Mouse (Mus musculus) heart, embryonic 14.5 days (tissue): ENCODE data around the gene Pex16. TPM values are rescaled to one million over a fixed set of nuclear protein-coding genes. Genes with fewer than 3 reads are reported as not detected.

Experiments used
- ATAC-seq: fragments of 200-750 bp; cut with Nextera tagmentation; 2 replicates; pipeline ENCODE4 v1.8.0; 2017; ENCODE audit warnings: low read depth, moderate TSS enrichment; ENCODE audit not compliant: insufficient number of reproducible peaks, insufficient read depth, low FRiP score
- H3K27ac ChIP-seq, 2 experiments: fragments of 200-500 bp in 1 of 2; fragments of 300-500 bp in 1 of 2; sonication (generic) in 1 of 2; replicated peaks in 1 of 2; 2 replicates each; pipeline ENCODE4 v1.5.1; 2012 to 2014; ENCODE audit warnings: low read depth in 2 of 2, low read length in 2 of 2, control low read depth in 1 of 2, mild to moderate bottlenecking in 1 of 2, mixed read lengths in 1 of 2; ENCODE audit not compliant: control insufficient read depth in 1 of 2, insufficient read depth in 1 of 2
- H3K27me3 ChIP-seq: fragments of 300-500 bp; sonication (generic); 2 replicates; pipeline ENCODE4 v1.6.1; 2014; ENCODE audit warnings: mild to moderate bottlenecking, low read length, control low read depth; ENCODE audit not compliant: control insufficient read depth, insufficient read depth
- H3K36me3 ChIP-seq: fragments of 300-500 bp; sonication (generic); 2 replicates; pipeline ENCODE4 v1.6.1; 2014; ENCODE audit warnings: mild to moderate bottlenecking, control low read depth, low read length, mixed read lengths; ENCODE audit not compliant: control insufficient read depth, insufficient read depth
- H3K4me1 ChIP-seq, 2 experiments: fragments of 200-500 bp in 1 of 2; fragments of 300-500 bp in 1 of 2; sonication (generic) in 1 of 2; 2 replicates each; pipeline ENCODE4 v1.6.1; 2012 to 2014; ENCODE audit warnings: low read length in 2 of 2, control low read depth in 1 of 2, mixed read lengths in 1 of 2; ENCODE audit not compliant: control insufficient read depth in 2 of 2, insufficient read depth in 2 of 2
- H3K4me2 ChIP-seq: fragments of 300-500 bp; sonication (generic); 2 replicates; pipeline ENCODE4 v1.6.1; 2014; ENCODE audit warnings: mild to moderate bottlenecking, low read length
- H3K4me3 ChIP-seq, 2 experiments: fragments of 200-500 bp in 1 of 2; fragments of 300-500 bp in 1 of 2; sonication (generic) in 1 of 2; 2 replicates each; pipeline ENCODE4 v1.5.1; 2012 to 2014; ENCODE audit warnings: low read length in 2 of 2, mild to moderate bottlenecking in 2 of 2, control low read depth in 1 of 2, low read depth in 1 of 2, moderate library complexity in 1 of 2; ENCODE audit not compliant: control insufficient read depth in 1 of 2, insufficient read depth in 1 of 2
- H3K9ac ChIP-seq: fragments of 300-500 bp; sonication (generic); 2 replicates; pipeline ENCODE4 v1.6.1; 2014; ENCODE audit warnings: mild to moderate bottlenecking, low read length
- H3K9me3 ChIP-seq: fragments of 300-500 bp; sonication (generic); 2 replicates; pipeline ENCODE4 v1.6.1; 2016; ENCODE audit warnings: low read length, control low read depth; ENCODE audit not compliant: control insufficient read depth
- WGBS: fragments of 180-500 bp; shearing (Covaris S2); extraction: QIAGEN DNeasy Blood & Tissue Kit; methylation state at CpG from one replicate; pipeline ENCODE4 v1.1.7; 2014; 5-methylcytosine and 5-hydroxymethylcytosine counted together
- polyA plus RNA-seq: library from polyadenylated mRNA; unstranded; fragments of >200 nt; fragmentation: Nextera tagmentation; extraction: Ambion mirVana; gene quantifications from 2 replicates; pipeline ENCODE4 v1.2.1, GENCODE M21; 2014

The Pex16 gene
- polyA plus RNA-seq, 1 experiment from 2014 or later = 19.7 TPM

DNA sequence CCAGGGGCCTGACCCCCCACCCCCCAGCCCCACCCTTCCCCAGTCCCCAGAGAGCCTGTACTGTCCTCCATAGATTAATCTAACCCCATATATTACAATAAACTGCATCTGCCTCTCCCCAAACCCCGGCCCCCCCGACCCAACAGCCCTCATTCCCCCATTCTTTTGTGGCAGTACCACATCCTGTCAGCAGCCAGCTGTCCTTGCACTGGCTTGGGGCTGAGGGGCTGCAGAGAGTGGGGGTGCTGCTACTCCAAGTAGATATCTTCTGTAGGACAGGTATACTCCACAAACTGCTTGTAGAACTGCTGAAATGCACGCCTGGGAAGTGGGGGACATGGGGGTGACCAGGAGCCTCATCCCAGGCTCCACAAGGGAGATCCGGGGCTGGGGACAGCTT is 9.6 kb downstream of the Pex16 start:
- Histone ChIP-seq H3K27ac (no peak overlapping the region), H3K4me3 (no peak overlapping the region), H3K27me3 (no peaks in the 10 kb centered on the region), H3K4me2 (no peak overlapping the region), H3K9me3 (no peaks in the 10 kb centered on the region), H3K4me1 (peaks cover 7 to 9% of the 10 kb centered on the region in 2 experiments; a peak in 2 of 4 replicates), H3K9ac (no peak overlapping the region), H3K36me3 (peaks cover 41% of the 10 kb centered on the region)
- 76% methylated on average over 4 of the region's 4 CpGs for WGBS
- no peak for ATAC-seq

DNA sequence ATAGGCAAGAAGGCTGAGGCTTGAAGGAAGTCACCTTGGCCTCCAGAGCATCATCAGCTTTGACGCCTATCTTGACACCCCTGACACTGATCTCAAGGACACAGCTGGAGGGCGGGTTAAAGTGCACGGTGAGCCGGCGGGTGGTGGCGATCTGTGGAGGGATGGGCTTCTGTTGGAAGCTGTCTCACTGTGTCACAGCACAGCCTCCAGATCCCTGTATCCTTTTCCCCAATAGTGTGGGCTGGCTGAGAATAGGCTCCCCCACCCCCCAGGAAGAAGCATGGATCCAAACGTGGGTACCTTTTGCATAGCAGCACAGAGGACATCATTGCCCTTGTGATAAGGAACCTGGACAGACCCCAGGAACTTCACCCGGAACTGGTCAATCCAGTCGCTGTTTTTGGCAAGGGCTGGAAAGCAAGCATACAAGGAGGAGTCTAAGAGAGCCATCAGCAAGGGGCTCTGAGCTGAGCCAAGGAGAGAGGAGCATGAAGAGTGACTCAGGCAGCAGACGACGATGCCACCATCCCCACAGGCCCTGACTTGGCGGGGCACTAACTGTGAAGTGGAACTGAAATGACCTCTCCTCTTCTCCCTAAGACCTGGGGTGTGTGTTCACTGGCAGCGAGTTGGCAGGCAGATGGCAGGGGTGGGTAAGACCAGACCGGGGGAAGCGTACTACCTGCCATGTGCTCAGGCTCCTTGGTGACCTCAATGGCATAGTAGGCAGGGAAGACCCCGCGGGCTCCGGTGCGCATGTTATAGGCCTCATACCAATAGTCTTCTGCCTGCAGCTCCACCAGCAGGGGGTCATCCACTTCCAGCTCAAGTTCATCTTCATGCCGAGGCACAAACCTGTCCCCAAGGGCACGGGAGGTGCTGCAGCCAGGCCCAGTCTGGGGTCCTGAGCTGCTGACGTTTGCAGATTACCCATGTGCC is 10.9 kb downstream of the Pex16 start:
- Histone ChIP-seq H3K27ac (no peak overlapping the region), H3K27me3 (no peaks in the 10 kb centered on the region), H3K4me3 (no peak overlapping the region), H3K36me3 (peaks cover 28% of the 10 kb centered on the region), H3K9ac (no peak overlapping the region), H3K4me1 (peaks cover 9 to 12% of the 10 kb centered on the region in 2 experiments; a peak in 2 of 4 replicates), H3K4me2 (no peak overlapping the region), H3K9me3 (no peaks in the 10 kb centered on the region)
- WGBS = 73% methylated on average over 22 of the region's 22 CpGs
- ATAC-seq = no peak

DNA sequence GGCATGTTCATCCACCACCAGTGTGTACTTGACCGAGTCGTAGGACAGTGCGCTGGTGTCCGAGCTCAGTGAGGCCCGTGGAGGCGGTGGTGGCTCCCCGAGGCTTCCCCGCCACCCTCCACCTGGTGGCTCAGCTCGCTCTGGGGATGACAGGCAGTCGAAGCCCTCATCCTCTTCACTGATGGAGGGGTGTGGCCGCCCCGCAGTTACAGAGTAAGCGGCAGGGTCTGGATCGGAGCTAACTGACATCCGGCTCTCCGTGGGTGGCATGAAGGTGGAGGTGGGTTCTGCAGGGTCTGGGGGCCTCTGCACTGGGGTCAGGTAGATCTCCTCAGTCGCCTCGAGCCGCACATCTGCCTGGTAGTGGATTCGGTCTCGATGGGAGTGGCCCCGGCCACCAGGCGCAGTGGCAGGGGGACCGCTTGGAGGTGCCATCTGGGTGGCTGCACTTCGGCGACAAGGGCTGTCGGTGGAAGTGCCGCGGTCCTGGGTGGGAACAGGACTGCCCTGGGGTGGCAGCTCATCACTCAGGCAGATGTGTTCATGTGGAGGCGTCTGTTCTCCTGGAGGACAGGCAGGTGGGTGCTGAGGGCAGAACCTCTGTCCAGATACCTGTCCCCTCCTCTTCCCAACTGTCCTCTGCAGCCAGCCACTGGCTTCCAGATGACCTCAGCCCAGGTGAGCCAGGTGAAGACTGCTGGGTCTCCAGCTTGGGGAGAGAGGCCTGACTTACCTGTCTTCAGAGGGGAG is 12.5 kb downstream of the Pex16 start:
- no peaks in the 10 kb centered on the region for H3K9me3 ChIP-seq
- no peak overlapping the region for H3K4me3 ChIP-seq
- H3K27ac ChIP-seq = no peak overlapping the region
- WGBS = 84% methylated on average over 30 of the region's 30 CpGs
- peaks cover 12 to 14% of the 10 kb centered on the region in 2 experiments; a peak in 3 of 4 replicates for H3K4me1 ChIP-seq
- no peak overlapping the region for H3K4me2 ChIP-seq
- peaks cover 1% of the 10 kb centered on the region; the same call in 1 of the 2 replicates for H3K27me3 ChIP-seq
- peaks cover 12% of the 10 kb centered on the region for H3K36me3 ChIP-seq
- no peak for ATAC-seq
- no peak overlapping the region for H3K9ac ChIP-seq

DNA sequence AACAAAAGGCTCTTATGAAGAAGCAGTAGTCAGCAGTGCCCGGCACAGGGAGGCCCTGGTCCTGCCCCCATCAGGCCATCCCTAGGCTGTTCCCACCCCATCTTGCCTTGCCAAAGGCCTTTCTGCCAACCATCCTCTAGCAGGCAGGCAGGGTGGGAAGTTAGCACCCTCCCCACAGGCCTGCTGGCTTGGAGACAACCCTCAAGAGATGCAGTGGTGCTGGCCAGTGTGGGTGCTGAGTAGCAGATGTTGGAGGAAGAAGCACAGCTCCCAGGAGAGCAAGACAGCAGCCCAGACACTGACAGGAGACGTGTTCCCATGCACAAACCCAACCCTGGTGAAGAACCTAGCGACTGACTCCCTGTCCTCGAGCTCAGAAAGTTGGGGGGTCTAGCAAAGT is 13.2 kb downstream of the Pex16 start:
- H3K27ac ChIP-seq = no peak overlapping the region
- WGBS = 69% methylated on average over 4 of the region's 4 CpGs
- ATAC-seq = no peak
- H3K9me3 ChIP-seq = no peaks in the 10 kb centered on the region
- H3K36me3 ChIP-seq = peaks cover 5% of the 10 kb centered on the region
- H3K4me2 ChIP-seq = no peak overlapping the region
- H3K27me3 ChIP-seq = peaks cover 4% of the 10 kb centered on the region; the same call in 1 of the 2 replicates
- peaks cover 14 to 20% of the 10 kb centered on the region in 2 experiments; a peak in 3 of 4 replicates for H3K4me1 ChIP-seq
- H3K9ac ChIP-seq = no peak overlapping the region
- H3K4me3 ChIP-seq = no peak overlapping the region

DNA sequence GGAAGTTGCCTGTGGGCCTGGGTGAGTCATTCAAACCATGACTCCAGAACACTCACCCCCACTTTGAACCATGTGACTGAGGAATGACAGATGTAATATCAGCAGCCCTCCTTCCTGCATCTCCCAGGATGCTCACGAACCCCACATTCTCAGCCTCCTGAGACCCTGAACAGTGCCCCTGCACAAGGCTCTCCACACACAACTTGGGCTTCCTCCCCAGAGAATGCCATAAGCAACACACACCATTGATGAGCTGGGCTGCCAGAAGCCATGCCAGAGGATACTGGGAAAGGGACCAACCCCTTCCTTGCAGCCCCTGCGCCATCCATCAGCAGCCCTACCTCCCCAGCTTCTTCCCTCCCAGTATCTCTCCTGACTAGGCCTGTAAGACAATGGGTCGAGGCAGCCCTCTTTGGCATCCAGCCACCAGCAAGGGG is 13.6 kb downstream of the Pex16 start:
- Histone ChIP-seq H3K4me1 (peaks cover 14 to 21% of the 10 kb centered on the region in 2 experiments; a peak in 3 of 4 replicates), H3K9me3 (no peaks in the 10 kb centered on the region), H3K27me3 (peaks cover 8% of the 10 kb centered on the region), H3K9ac (no peak overlapping the region), H3K36me3 (peaks cover 4% of the 10 kb centered on the region; the same call in 1 of the 2 replicates), H3K4me3 (peak overlapping the region; percentile 61; a peak in 2 of 4 replicates), H3K27ac (no peak overlapping the region), H3K4me2 (peak overlapping the region; percentile 84)
- no peak for ATAC-seq
- WGBS = 53% methylated on average over 3 of the region's 3 CpGs

DNA sequence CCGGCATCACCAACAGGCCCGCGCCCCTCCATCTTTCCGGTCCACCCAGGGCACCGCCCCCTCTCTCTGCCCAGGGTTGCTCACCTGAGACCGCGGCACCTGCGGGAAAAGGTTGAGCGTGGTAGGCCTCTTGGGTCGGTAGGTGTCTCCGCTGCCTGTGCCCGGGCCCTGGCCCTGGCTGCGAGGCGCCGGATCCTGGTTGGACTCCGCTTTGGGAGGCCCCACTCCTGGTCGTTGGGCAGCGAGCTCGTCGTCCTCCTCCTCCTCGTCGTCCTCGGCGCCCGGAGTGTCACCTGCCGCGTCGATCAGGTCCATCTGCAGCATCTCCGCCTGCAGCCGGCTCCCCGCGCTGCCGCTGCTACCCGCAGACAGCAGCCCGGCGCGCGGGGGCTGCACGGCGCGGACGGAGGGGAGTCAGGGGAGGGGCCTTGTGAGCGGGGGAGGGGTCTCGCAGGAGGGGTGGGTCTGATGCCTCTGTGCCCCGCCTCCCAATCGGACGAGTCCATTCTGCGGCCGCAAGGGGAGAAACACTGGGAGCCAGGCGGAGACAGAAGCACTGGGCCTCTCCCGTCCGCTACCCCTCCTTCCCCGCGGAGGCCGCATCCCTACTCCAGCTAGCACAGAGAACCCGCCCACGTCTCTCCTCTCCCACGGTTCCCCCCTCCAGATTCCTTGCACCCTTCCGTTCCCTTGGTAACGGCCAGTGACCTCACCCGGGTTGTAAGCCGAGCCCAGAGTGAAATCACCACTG is 14.6 kb downstream of the Pex16 start:
- peak overlapping the region; percentile 71 for H3K9ac ChIP-seq
- ATAC-seq = peak; percentile 72
- H3K4me1 ChIP-seq = peaks cover 14 to 21% of the 10 kb centered on the region in 2 experiments; a peak in 3 of 4 replicates
- peaks cover 18% of the 10 kb centered on the region for H3K27me3 ChIP-seq
- peak overlapping the region; percentile 61 for H3K4me3 ChIP-seq
- no peaks in the 10 kb centered on the region for H3K9me3 ChIP-seq
- 1% methylated on average over 45 of the region's 62 CpGs for WGBS
- H3K36me3 ChIP-seq = peaks cover 4% of the 10 kb centered on the region; the same call in 1 of the 2 replicates
- H3K4me2 ChIP-seq = peak overlapping the region; percentile 84
- no peak overlapping the region for H3K27ac ChIP-seq

DNA sequence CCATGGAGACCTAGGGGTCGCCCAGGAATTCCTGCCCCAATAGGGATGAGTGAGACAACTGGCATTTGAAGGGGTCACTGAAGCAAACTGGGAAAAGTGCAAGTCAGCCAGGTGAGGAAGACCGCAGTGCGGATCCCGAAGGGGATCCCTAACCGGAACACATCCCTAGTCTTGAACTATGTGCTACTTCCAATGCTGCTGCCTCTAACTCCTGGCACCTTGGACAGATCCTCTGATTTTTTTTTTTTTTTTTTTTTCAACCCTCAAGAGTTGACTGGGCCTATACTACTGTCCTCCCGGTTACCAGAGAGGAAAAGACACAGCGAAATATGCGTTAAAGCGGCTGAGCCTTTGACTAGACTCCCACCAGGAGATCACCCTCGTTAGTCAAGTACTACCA is 15.2 kb downstream of the Pex16 start:
- Histone ChIP-seq H3K27ac (no peak overlapping the region), H3K4me3 (peak overlapping the region; percentile 61), H3K4me2 (peak overlapping the region; percentile 84), H3K27me3 (peaks cover 24% of the 10 kb centered on the region), H3K36me3 (peaks cover 4% of the 10 kb centered on the region; the same call in 1 of the 2 replicates), H3K4me1 (peaks cover 14 to 21% of the 10 kb centered on the region in 2 experiments; a peak in 3 of 4 replicates), H3K9me3 (no peaks in the 10 kb centered on the region), H3K9ac (peak overlapping the region; percentile 71; the same call in 1 of the 2 replicates)
- 9% methylated on average over 10 of the region's 10 CpGs for WGBS
- ATAC-seq = no peak; the same call in 1 of the 2 replicates
